Mouse (Mus musculus) MEL (cell line): ENCODE measurements around the gene Itm2b. TPM values are rescaled to one million over a fixed set of nuclear protein-coding genes. Genes with fewer than 3 reads are reported as not detected.

Experiments
- DNase-seq: peaks from one replicate; pipeline ENCODE4 v3.0.0; 2011; ENCODE audit warnings: low read depth, low spot score
- H3K27ac ChIP-seq: 2 replicates; pipeline ENCODE4 v1.5.1; 2012; ENCODE audit warnings: low read depth, mild to moderate bottlenecking, control low read depth, low read length, moderate library complexity; ENCODE audit not compliant: control insufficient read depth
- H3K27me3 ChIP-seq, 2 experiments: fragments of 150-350 bp in 1 of 2; sonication (generic) in 1 of 2; 2 replicates each; pipeline ENCODE4 v1.6.1; 2012; ENCODE audit warnings: low read length in 2 of 2, mild to moderate bottlenecking in 2 of 2, improper control_type of control experiment in 1 of 2, moderate library complexity in 1 of 2; ENCODE audit not compliant: insufficient read depth in 2 of 2, control insufficient read depth in 1 of 2
- H3K36me3 ChIP-seq, 2 experiments: 2 replicates each; pipeline ENCODE4 v1.6.1; 2012 to 2014; ENCODE audit warnings: low read length in 2 of 2, improper control_type of control experiment in 1 of 2, inconsistent platforms in 1 of 2, mild to moderate bottlenecking in 1 of 2; ENCODE audit not compliant: insufficient read depth in 2 of 2, control insufficient read depth in 1 of 2
- H3K4me1 ChIP-seq, 2 experiments: fragments of 150-350 bp in 1 of 2; sonication (generic) in 1 of 2; 2 replicates each; pipeline ENCODE4 v1.6.1; 2012; ENCODE audit warnings: low read length in 2 of 2, improper control_type of control experiment in 1 of 2, mild to moderate bottlenecking in 1 of 2; ENCODE audit not compliant: insufficient read depth in 2 of 2, control insufficient read depth in 1 of 2
- H3K4me3 ChIP-seq, 2 experiments: fragments of 150-350 bp in 1 of 2; sonication (generic) in 1 of 2; 2 replicates each; pipeline ENCODE4 v1.5.1; 2012; ENCODE audit warnings: low read depth in 2 of 2, low read length in 2 of 2, mild to moderate bottlenecking in 2 of 2, moderate library complexity in 2 of 2, control low read depth in 1 of 2, improper control_type of control experiment in 1 of 2; ENCODE audit not compliant: control insufficient read depth in 1 of 2, insufficient read depth in 1 of 2
- H3K79me2 ChIP-seq: 2 replicates; pipeline ENCODE4 v1.6.1; 2012; ENCODE audit warnings: mild to moderate bottlenecking, low read length, moderate library complexity; ENCODE audit not compliant: control insufficient read depth, poor library complexity, insufficient read depth
- H3K9ac ChIP-seq: 2 replicates; pipeline ENCODE4 v1.6.1; 2012; ENCODE audit warnings: low read depth, mild to moderate bottlenecking, control low read depth, low read length, moderate library complexity; ENCODE audit not compliant: control insufficient read depth, poor library complexity, severe bottlenecking
- H3K9me3 ChIP-seq: fragments of 150-350 bp; sonication (generic); replicated peaks from 2 replicates; pipeline ENCODE4 v1.6.1; 2012; ENCODE audit warnings: mild to moderate bottlenecking, low read length, improper control_type of control experiment, moderate library complexity; ENCODE audit not compliant: insufficient read depth
- BHLHE40 ChIP-seq: IDR thresholded peaks from 2 replicates; pipeline ENCODE4 v1.6.1; 2012; ENCODE audit warnings: low read depth, mild to moderate bottlenecking, inconsistent platforms, low read length, improper control_type of control experiment, borderline replicate concordance
- CHD2 ChIP-seq: IDR thresholded peaks from 2 replicates; pipeline ENCODE4 v1.6.1; 2011; ENCODE audit warnings: low read length, improper control_type of control experiment
- E2F4 ChIP-seq: IDR thresholded peaks from 2 replicates; pipeline ENCODE4 v1.6.1; 2011; ENCODE audit warnings: low read depth, low read length, improper control_type of control experiment, borderline replicate concordance
- ELF1 ChIP-seq: IDR thresholded peaks from 2 replicates; pipeline ENCODE4 v1.6.1; 2014; ENCODE audit warnings: low read depth, mild to moderate bottlenecking, inconsistent platforms, low read length, improper control_type of control experiment, moderate library complexity
- EP300 ChIP-seq, 2 experiments: IDR thresholded peaks; 2 replicates each; pipeline ENCODE4 v1.6.1; 2011; ENCODE audit warnings: improper control_type of control experiment in 2 of 2, low read length in 2 of 2, low read depth in 1 of 2, mild to moderate bottlenecking in 1 of 2
- ETS1 ChIP-seq: IDR thresholded peaks from 2 replicates; pipeline ENCODE4 v1.6.1; 2012; ENCODE audit warnings: low read depth, mild to moderate bottlenecking, inconsistent platforms, low read length, improper control_type of control experiment, moderate library complexity
- GABPA ChIP-seq: IDR thresholded peaks from 2 replicates; pipeline ENCODE4 v1.6.1; 2012; ENCODE audit warnings: low read depth, mild to moderate bottlenecking, inconsistent platforms, low read length, improper control_type of control experiment, moderate library complexity
- GATA1 ChIP-seq: IDR thresholded peaks from 2 replicates; pipeline ENCODE4 v1.6.1; 2011; ENCODE audit warnings: low read depth, low read length, improper control_type of control experiment
- HCFC1 ChIP-seq: IDR thresholded peaks from 2 replicates; pipeline ENCODE4 v1.6.1; 2012; ENCODE audit warnings: low read depth, mild to moderate bottlenecking, inconsistent platforms, low read length, improper control_type of control experiment, moderate library complexity
- JUND ChIP-seq: IDR thresholded peaks from 2 replicates; pipeline ENCODE4 v1.6.1; 2011; ENCODE audit warnings: low read depth, mild to moderate bottlenecking, improper control_type of control experiment, low read length
- MAX ChIP-seq: IDR thresholded peaks from 2 replicates; pipeline ENCODE4 v1.6.1; 2011; ENCODE audit warnings: low read length, improper control_type of control experiment
- MEF2A ChIP-seq: IDR thresholded peaks from 2 replicates; pipeline ENCODE4 v1.6.1; 2014; ENCODE audit warnings: low read depth, mild to moderate bottlenecking, inconsistent platforms, low read length, improper control_type of control experiment; ENCODE audit not compliant: poor library complexity, insufficient replicate concordance, severe bottlenecking; ENCODE audit errors: extremely low read depth
- MXI1 ChIP-seq: IDR thresholded peaks from 2 replicates; pipeline ENCODE4 v1.6.1; 2011; ENCODE audit warnings: mild to moderate bottlenecking, low read depth, low read length, improper control_type of control experiment
- MYB ChIP-seq: IDR thresholded peaks from 2 replicates; pipeline ENCODE4 v1.6.1; 2011; ENCODE audit warnings: mild to moderate bottlenecking, low read depth, low read length, improper control_type of control experiment
- POLR2A ChIP-seq, 2 experiments: IDR thresholded peaks; 2 replicates each; pipeline ENCODE4 v1.6.1; 2011 to 2012; ENCODE audit warnings: low read length in 2 of 2, mild to moderate bottlenecking in 2 of 2, control low read depth in 1 of 2, improper control_type of control experiment in 1 of 2, low read depth in 1 of 2, moderate library complexity in 1 of 2; ENCODE audit not compliant: control insufficient read depth in 1 of 2, insufficient read depth in 1 of 2, poor library complexity in 1 of 2
- POLR2AphosphoS2 ChIP-seq: IDR thresholded peaks from 2 replicates; pipeline ENCODE4 v1.6.1; 2011; ENCODE audit warnings: low read length, improper control_type of control experiment
- POLR2AphosphoS5 ChIP-seq: IDR thresholded peaks from 2 replicates; pipeline ENCODE4 v1.6.1; 2012; ENCODE audit warnings: low read depth, borderline replicate concordance, mild to moderate bottlenecking, inconsistent platforms, low read length, moderate library complexity, mixed read lengths
- RCOR1 ChIP-seq: IDR thresholded peaks from 2 replicates; pipeline ENCODE4 v1.6.1; 2012; ENCODE audit warnings: low read depth, mild to moderate bottlenecking, inconsistent platforms, low read length, improper control_type of control experiment
- SMC3 ChIP-seq: IDR thresholded peaks from 2 replicates; pipeline ENCODE4 v1.6.1; 2011; ENCODE audit warnings: low read depth, low read length, improper control_type of control experiment
- TAL1 ChIP-seq: IDR thresholded peaks from 2 replicates; pipeline ENCODE4 v1.6.1; 2012; ENCODE audit warnings: mild to moderate bottlenecking, inconsistent platforms, low read length, moderate library complexity, mixed read lengths
- TBP ChIP-seq: IDR thresholded peaks from 2 replicates; pipeline ENCODE4 v1.8.0; 2011; ENCODE audit warnings: low read depth, low read length, improper control_type of control experiment
- UBTF ChIP-seq: IDR thresholded peaks from 2 replicates; pipeline ENCODE4 v1.6.1; 2012; ENCODE audit warnings: low read depth, mild to moderate bottlenecking, inconsistent platforms, low read length, improper control_type of control experiment, moderate library complexity, borderline replicate concordance; ENCODE audit not compliant: insufficient read depth
- USF2 ChIP-seq, 2 experiments: IDR thresholded peaks; 2 replicates each; pipeline ENCODE4 v1.6.1; 2011 to 2012; ENCODE audit warnings: improper control_type of control experiment in 2 of 2, low read length in 2 of 2, borderline replicate concordance in 1 of 2, inconsistent platforms in 1 of 2, low read depth in 1 of 2, mild to moderate bottlenecking in 1 of 2; ENCODE audit not compliant: insufficient read depth in 1 of 2
- ZNF384 ChIP-seq: IDR thresholded peaks from 2 replicates; pipeline ENCODE4 v1.6.1; 2012; ENCODE audit warnings: low read depth, mild to moderate bottlenecking, inconsistent platforms, low read length, improper control_type of control experiment
- polyA plus RNA-seq, 2 experiments: library from polyadenylated mRNA; stranded (reverse) in 1 of 2; unstranded in 1 of 2; fragments of >175 nt in 1 of 2; fragments of >200 nt in 1 of 2; gene quantifications; 2 replicates each; pipeline versions ENCODE4 v1.2.1 to v1.2.4; 2012; ENCODE audit warnings: low replicate concordance in 2 of 2, low read depth in 1 of 2; ENCODE audit not compliant: insufficient read length in 2 of 2, insufficient read depth in 1 of 2, missing spikeins in 1 of 2
- total RNA-seq: library from RNA; depleted of rRNA; stranded (reverse); fragments of 300-350 nt; gene quantifications from 2 replicates; pipeline ENCODE4 v1.2.3, GENCODE M21; 2012

The Itm2b gene
- total and polyA plus RNA-seq, 3 experiments, result 54.0 to 312 (median 101) TPM

DNA sequence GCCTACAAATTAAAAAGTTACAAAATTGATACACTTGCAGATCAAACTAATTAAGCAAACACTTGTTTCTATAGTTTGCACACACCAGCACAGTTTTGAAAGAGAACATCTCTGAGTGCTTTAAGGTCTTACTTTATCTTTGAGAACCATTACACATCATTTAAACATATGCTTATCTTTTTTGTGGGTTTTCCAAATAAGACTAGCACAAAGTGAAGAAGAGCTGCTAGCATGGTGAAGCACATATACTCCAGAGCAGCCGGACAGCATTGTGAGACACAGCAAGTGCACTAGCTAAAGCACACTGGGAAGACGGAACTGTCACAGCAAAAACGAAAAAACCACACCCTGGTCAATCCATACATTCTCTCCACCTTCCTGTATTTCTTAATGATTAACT is 62.9 kb downstream of the Itm2b start (continued):
- no peak for TF ChIP-seq UBTF
- no peak for TF ChIP-seq SMC3
- no peak; the same call in 1 of the 2 replicates for TF ChIP-seq CHD2
- TF ChIP-seq GATA1, result peak; percentile 93
- peak; percentile 74; the same call in 1 of the 2 replicates for TF ChIP-seq MXI1
- TF ChIP-seq ZNF384, result 0 out of 2 replicates have a peak, but pooled peaks have one; percentile 15
- peak; percentile 90 to 94 for TF ChIP-seq EP300 (IDR thresholded peaks at IDR 0.05; ENCODE audit: low read depth in 1 of 2, low read length in 2 of 2)
- no peak for TF ChIP-seq POLR2AphosphoS2
- TF ChIP-seq USF2 (IDR thresholded peaks at IDR 0.05; ENCODE audit: borderline replicate concordance in 1 of 2, insufficient read depth in 1 of 2, low read depth in 1 of 2, low read length in 2 of 2), result no peak
- peak; percentile 33; the same call in 1 of the 2 replicates for TF ChIP-seq ELF1
- TF ChIP-seq POLR2AphosphoS5, result no peak
- peak; percentile 90 for TF ChIP-seq ETS1
- TF ChIP-seq TAL1, result peak; percentile 76
- no peak for TF ChIP-seq TBP
- TF ChIP-seq MYB, result no peak
- TF ChIP-seq MAX, result 0 out of 2 replicates have a peak, but pooled peaks have one; percentile 39
- TF ChIP-seq HCFC1, result no peak
- peak; percentile 79 for TF ChIP-seq RCOR1

DNA sequence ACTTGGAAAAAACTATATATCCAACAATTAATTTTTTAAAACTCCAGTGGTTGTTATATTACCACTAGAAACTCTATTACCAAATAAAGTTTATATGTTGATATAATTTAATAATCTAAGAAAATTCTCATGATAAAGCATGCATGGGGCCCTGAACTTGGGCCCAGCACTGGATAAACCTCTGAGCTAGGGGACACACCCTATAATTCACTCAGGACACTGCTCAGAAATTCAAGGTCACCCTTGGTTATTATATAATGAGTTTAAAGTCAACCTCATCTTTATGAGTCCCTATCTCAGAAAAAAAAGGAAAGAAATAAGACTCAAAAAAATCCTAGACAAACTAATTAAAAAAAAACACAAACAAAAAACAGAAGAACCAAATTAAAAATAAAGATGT is 68.2 kb downstream of the Itm2b start:
- TF ChIP-seq POLR2A (IDR thresholded peaks at IDR 0.05; ENCODE audit: control insufficient read depth in 1 of 2, insufficient read depth in 1 of 2, low read depth in 1 of 2, low read length in 2 of 2, poor library complexity in 1 of 2) (no peak), E2F4 (no peak), CHD2 (no peak), RCOR1 (no peak), UBTF (no peak), GABPA (no peak), BHLHE40 (no peak), MEF2A (no peak), JUND (no peak)
- Histone ChIP-seq H3K79me2 (no peaks in the 10 kb centered on the region; the same call in 1 of the 2 replicates), H3K27ac (no peak overlapping the region), H3K36me3 (peaks cover 1 to 16% of the 10 kb centered on the region in 2 experiments; a peak in 3 of 4 replicates), H3K9me3 (no peaks in the 10 kb centered on the region), H3K27me3 (no peaks in the 10 kb centered on the region), H3K4me1 (peaks cover 8 to 15% of the 10 kb centered on the region in 2 experiments), H3K9ac (no peak overlapping the region), H3K4me3 (no peak overlapping the region)
- no peak for DNase-seq
